Mouse (Mus musculus): Measurements from ENCODE around the gene Arid4a. TPM values are rescaled to one million over a fixed set of nuclear protein-coding genes. Genes with fewer than 3 reads are reported as not detected.

Arid4a gene
- polyA plus RNA-seq, 1 experiment from 2014 or later = 42.9 TPM

DNA sequence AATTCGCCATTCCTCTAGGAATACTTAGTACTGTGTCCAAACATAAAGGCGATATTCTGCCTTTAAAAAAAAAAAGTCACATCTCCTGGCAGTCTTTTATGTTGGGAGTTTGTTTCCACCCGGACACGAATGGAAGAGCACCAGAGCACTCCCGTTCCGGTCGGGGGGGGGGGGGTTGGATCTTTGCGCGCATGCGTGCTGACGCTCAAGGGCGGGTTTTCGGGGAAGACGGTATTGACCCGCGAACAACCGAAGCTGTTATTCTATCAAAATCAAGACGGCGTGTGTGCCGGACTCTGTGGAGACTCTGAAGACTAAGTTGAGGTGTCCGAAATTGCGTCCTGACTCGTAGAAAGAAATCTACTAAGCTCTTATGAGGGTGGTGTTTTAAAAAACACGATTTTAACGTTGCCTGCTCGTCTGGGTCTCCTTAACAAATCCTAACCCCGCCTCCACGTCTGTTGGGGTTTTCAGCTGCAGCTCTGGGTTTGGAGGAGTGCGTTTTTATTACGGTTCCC, 121.2 kb downstream of the Arid4a start:
- peak overlapping the region; percentile 97 for H3K4me2 ChIP-seq (replicated peaks; ENCODE audit: low read depth, low read length)
- H3K36me3 ChIP-seq (ENCODE audit: insufficient read depth, low read length) = peaks cover 5% of the 10 kb centered on the region; the same call in 1 of the 2 replicates
- DNase-seq (ENCODE audit: low spot score) = peak; percentile 91
- H3K9ac ChIP-seq (replicated peaks; ENCODE audit: low read depth) = peak overlapping the region; percentile 89
- ATAC-seq = peak; percentile 86
- TF ChIP-seq CTCF (IDR thresholded peaks at IDR 0.05) (no peak), EP300 (IDR thresholded peaks at IDR 0.05) (peak; percentile 58; the same call in 1 of the 2 replicates)
- no peaks in the 10 kb centered on the region for H3K27me3 ChIP-seq (replicated peaks; ENCODE audit: insufficient read depth, low read length)
- H3K9me3 ChIP-seq (ENCODE audit: low read length) = no peaks in the 10 kb centered on the region
- H3K27ac ChIP-seq (ENCODE audit: low read length) = peak overlapping the region; percentile 76
- WGBS = under 1% methylated on average over 30 of the region's 30 CpGs
- H3K4me1 ChIP-seq (ENCODE audit: insufficient read depth, low read depth, low read length) = peaks cover 3% of the 10 kb centered on the region; the same call in 1 of the 2 replicates
- peak overlapping the region; percentile 80 for H3K4me3 ChIP-seq (ENCODE audit: low read depth, low read length)

- no peak overlapping the region for H3K27ac ChIP-seq (ENCODE audit: low read length)
These were observed 121.9 kb downstream of the Arid4a start for GRCm38 (mm10) chr12:71137686-71138085.

GRCm38 (mm10) chr12:71139258-71139828, 123.6 kb downstream of the Arid4a start:
- Histone ChIP-seq H3K36me3 (ENCODE audit: insufficient read depth, low read length) (peaks cover 5% of the 10 kb centered on the region; the same call in 1 of the 2 replicates), H3K4me2 (replicated peaks; ENCODE audit: low read depth, low read length) (no peak overlapping the region), H3K4me3 (ENCODE audit: low read depth, low read length) (no peak overlapping the region), H3K9me3 (ENCODE audit: low read length) (no peaks in the 10 kb centered on the region), H3K9ac (replicated peaks; ENCODE audit: low read depth) (no peak overlapping the region), H3K4me1 (ENCODE audit: insufficient read depth, low read depth, low read length) (peaks cover 3% of the 10 kb centered on the region; the same call in 1 of the 2 replicates), H3K27ac (ENCODE audit: low read length) (no peak overlapping the region), H3K27me3 (replicated peaks; ENCODE audit: insufficient read depth, low read length) (no peaks in the 10 kb centered on the region)
- ATAC-seq (no peak), DNase-seq (ENCODE audit: low spot score) (no peak)
- 78% methylated on average over 5 of the region's 5 CpGs for WGBS
- peak; percentile 40 for TF ChIP-seq CTCF (IDR thresholded peaks at IDR 0.05)
- no peak for TF ChIP-seq EP300 (IDR thresholded peaks at IDR 0.05)

More at GRCm38 (mm10) chr12:71137686-71138085, 121.9 kb downstream of the Arid4a start:
- Histone ChIP-seq H3K9ac (replicated peaks; ENCODE audit: low read depth) (peak overlapping the region; percentile 89), H3K4me3 (ENCODE audit: low read depth, low read length) (peak overlapping the region; percentile 80), H3K9me3 (ENCODE audit: low read length) (no peaks in the 10 kb centered on the region), H3K36me3 (ENCODE audit: insufficient read depth, low read length) (peaks cover 5% of the 10 kb centered on the region; the same call in 1 of the 2 replicates), H3K27me3 (replicated peaks; ENCODE audit: insufficient read depth, low read length) (no peaks in the 10 kb centered on the region), H3K4me1 (ENCODE audit: insufficient read depth, low read depth, low read length) (peaks cover 3% of the 10 kb centered on the region; the same call in 1 of the 2 replicates), H3K4me2 (replicated peaks; ENCODE audit: low read depth, low read length) (peak overlapping the region; percentile 97)
- DNase-seq (ENCODE audit: low spot score) = peak; percentile 8
- WGBS = 2% methylated on average over 11 of the region's 11 CpGs
- no peak for TF ChIP-seq CTCF (IDR thresholded peaks at IDR 0.05)
- TF ChIP-seq EP300 (IDR thresholded peaks at IDR 0.05) = no peak
- ATAC-seq = no peak

DNA sequence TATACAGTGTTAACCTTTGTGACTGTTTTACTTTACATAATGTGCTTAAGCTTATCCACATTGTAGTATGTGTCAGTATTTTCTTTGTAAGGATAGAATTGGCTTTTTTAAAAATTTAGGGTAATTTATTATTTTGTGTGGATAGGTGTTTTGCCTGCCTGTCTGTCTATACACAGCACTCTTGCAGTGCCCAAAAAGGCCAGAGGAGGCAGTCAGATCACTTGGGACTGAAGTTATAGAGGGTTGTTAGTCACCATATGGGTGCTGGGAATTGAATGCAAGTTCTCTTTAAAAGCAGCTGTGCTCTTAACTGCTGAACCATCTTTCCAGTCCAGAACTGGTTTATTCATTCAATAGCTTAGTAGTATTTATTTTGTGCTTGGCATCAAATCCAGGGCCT, 125.4 kb downstream of the Arid4a start:
- ATAC-seq (no peak), DNase-seq (ENCODE audit: low spot score) (no peak)
- H3K27ac ChIP-seq (ENCODE audit: low read length) = no peak overlapping the region
- H3K4me3 ChIP-seq (ENCODE audit: low read depth, low read length) = no peak overlapping the region
- no peak overlapping the region for H3K9ac ChIP-seq (replicated peaks; ENCODE audit: low read depth)
- H3K4me2 ChIP-seq (replicated peaks; ENCODE audit: low read depth, low read length) = no peak overlapping the region
- TF ChIP-seq CTCF (IDR thresholded peaks at IDR 0.05) (peak; percentile 17; the same call in 1 of the 2 replicates), EP300 (IDR thresholded peaks at IDR 0.05) (no peak)
- no peaks in the 10 kb centered on the region for H3K27me3 ChIP-seq (replicated peaks; ENCODE audit: insufficient read depth, low read length)
- H3K4me1 ChIP-seq (ENCODE audit: insufficient read depth, low read depth, low read length) = peaks cover 3% of the 10 kb centered on the region; the same call in 1 of the 2 replicates
- H3K36me3 ChIP-seq (ENCODE audit: insufficient read depth, low read length) = peaks cover 5% of the 10 kb centered on the region; the same call in 1 of the 2 replicates
- H3K9me3 ChIP-seq (ENCODE audit: low read length) = no peaks in the 10 kb centered on the region

DNA sequence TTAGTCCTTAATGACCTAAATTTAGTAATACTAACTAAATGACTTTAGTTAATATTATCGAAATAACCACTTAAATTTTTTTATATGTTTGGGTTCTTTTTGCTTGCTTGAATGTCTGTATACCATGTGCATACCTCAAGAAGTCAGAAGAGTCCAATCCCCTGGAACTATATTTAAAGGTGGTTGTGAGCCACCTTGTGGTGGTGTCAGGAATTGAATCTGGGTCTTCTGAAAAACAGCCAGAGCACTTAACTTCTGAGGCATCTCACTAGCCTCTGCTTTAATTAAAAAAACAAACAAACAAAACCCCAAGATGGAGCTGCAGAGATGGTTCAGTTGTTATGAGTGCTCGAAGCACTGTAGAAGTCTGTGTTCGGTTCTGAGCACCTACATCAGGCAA, 131.9 kb downstream of the Arid4a start:
- peak; percentile 57 for DNase-seq (ENCODE audit: low spot score)
- 68% methylated on average over 3 of the region's 3 CpGs for whole genome bisulfite sequencing
- no peak overlapping the region for H3K4me2 ChIP-seq (replicated peaks; ENCODE audit: low read depth, low read length)
- ATAC-seq = no peak
- no peaks in the 10 kb centered on the region for H3K27me3 ChIP-seq (replicated peaks; ENCODE audit: insufficient read depth, low read length)
- H3K27ac ChIP-seq (ENCODE audit: low read length) = no peak overlapping the region
- peak; percentile 72 for TF ChIP-seq CTCF (IDR thresholded peaks at IDR 0.05)
- TF ChIP-seq EP300 (IDR thresholded peaks at IDR 0.05) = no peak
- no peaks in the 10 kb centered on the region for H3K9me3 ChIP-seq (ENCODE audit: low read length)
- no peak overlapping the region for H3K9ac ChIP-seq (replicated peaks; ENCODE audit: low read depth)
- H3K4me3 ChIP-seq (ENCODE audit: low read depth, low read length) = no peak overlapping the region
- no peaks in the 10 kb centered on the region for H3K4me1 ChIP-seq (ENCODE audit: insufficient read depth, low read depth, low read length)
- H3K36me3 ChIP-seq (ENCODE audit: insufficient read depth, low read length) = peaks cover 19% of the 10 kb centered on the region; the same call in 1 of the 2 replicates

Other genes with a start within 250 kb of the Arid4a start
- 25.5 and 27.9 TPM in 2 replicates for gene Frmd6, start 190.5 kb upstream of the Arid4a start, polyA plus RNA-seq (2015; fragmentation: Nextera tagmentation; extraction: Ambion mirVana)
- gene Actr10, start 78.1 kb upstream of the Arid4a start, polyA plus RNA-seq (2015; fragmentation: Nextera tagmentation; extraction: Ambion mirVana) = 192 and 206 TPM in 2 replicates
- 375 and 418 TPM in 2 replicates for gene Psma3, start 41.4 kb upstream of the Arid4a start, polyA plus RNA-seq (2015; fragmentation: Nextera tagmentation; extraction: Ambion mirVana)
- gene Tomm20l, start 95.4 kb downstream of the Arid4a start, polyA plus RNA-seq (2015; fragmentation: Nextera tagmentation; extraction: Ambion mirVana) = 0.86 and 1.0 TPM in 2 replicates
- gene Timm9, start 120.7 kb downstream of the Arid4a start, polyA plus RNA-seq (2015; fragmentation: Nextera tagmentation; extraction: Ambion mirVana) = 33.3 and 36.2 TPM in 2 replicates
- gene 2700049A03Rik, start 120.9 kb downstream of the Arid4a start, polyA plus RNA-seq (2015; fragmentation: Nextera tagmentation; extraction: Ambion mirVana) = 8.1 TPM in 2 replicates

Measured in lung, postnatal 0 days (tissue).